Mouse (Mus musculus): ENCODE measurements around the gene Cmss1. TPM values are rescaled to one million over a fixed set of nuclear protein-coding genes. Genes with fewer than 3 reads are reported as not detected.

Cmss1 gene
- polyA plus RNA-seq (2012; rRNA removed) = 1.7 and 2.6 TPM in 2 replicates

GRCm38 (mm10) chr16:57606444-57607227 is at the start of gene Cmss1:
Cmss1 (minus strand) TSS chr16:57606864.
- H3K27me3 ChIP-seq (ENCODE audit: control insufficient read depth, insufficient read depth, low read length) = no peaks in the 10 kb centered on the region
- H3K4me1 ChIP-seq (ENCODE audit: control insufficient read depth, insufficient read depth, insufficient read length, low read length) = peaks cover 5% of the 10 kb centered on the region; the same call in 1 of the 2 replicates
- TF ChIP-seq POLR2A (IDR thresholded peaks at IDR 0.05; ENCODE audit: low read depth, low read length) (0 out of 2 replicates have a peak, but pooled peaks have one; percentile 30), CTCF (IDR thresholded peaks at IDR 0.05; ENCODE audit: extremely low read depth, insufficient read length, insufficient replicate concordance, low read depth, low read length) (no peak)
- peak within 1 kb of the TSS; percentile 76 for H3K4me3 ChIP-seq (ENCODE audit: low read depth, low read length)
- WGBS = under 1% methylated on average over 64 of the region's 64 CpGs
- no peaks in the 10 kb centered on the region for H3K36me3 ChIP-seq (ENCODE audit: control insufficient read depth, insufficient read depth, low read length)
- H3K27ac ChIP-seq (ENCODE audit: insufficient read depth, low read depth, low read length) = no peak within 1 kb of the TSS

GRCm38 (mm10) chr16:57649888-57650287 is 43.2 kb upstream of the Cmss1 start:
- no peaks in the 10 kb centered on the region for H3K4me1 ChIP-seq (ENCODE audit: control insufficient read depth, insufficient read depth, insufficient read length, low read length)
- H3K4me3 ChIP-seq (ENCODE audit: low read depth, low read length) = no peak overlapping the region
- TF ChIP-seq CTCF (IDR thresholded peaks at IDR 0.05; ENCODE audit: extremely low read depth, insufficient read length, insufficient replicate concordance, low read depth, low read length) (no peak), POLR2A (IDR thresholded peaks at IDR 0.05; ENCODE audit: low read depth, low read length) (no peak)
- H3K36me3 ChIP-seq (ENCODE audit: control insufficient read depth, insufficient read depth, low read length) = no peaks in the 10 kb centered on the region
- H3K27ac ChIP-seq (ENCODE audit: insufficient read depth, low read depth, low read length) = no peak overlapping the region
- 16% methylated on average over 2 of the region's 2 CpGs for WGBS
- H3K27me3 ChIP-seq (ENCODE audit: control insufficient read depth, insufficient read depth, low read length) = no peaks in the 10 kb centered on the region

- TF ChIP-seq CTCF (IDR thresholded peaks at IDR 0.05; ENCODE audit: extremely low read depth, insufficient read length, insufficient replicate concordance, low read depth, low read length) (no peak), POLR2A (IDR thresholded peaks at IDR 0.05; ENCODE audit: low read depth, low read length) (no peak)
These were observed 34.8 kb upstream of the Cmss1 start for GRCm38 (mm10) chr16:57641346-57641885.

GRCm38 (mm10) chr16:57634766-57635165 is 28.1 kb upstream of the Cmss1 start:
- Histone ChIP-seq H3K4me1 (ENCODE audit: control insufficient read depth, insufficient read depth, insufficient read length, low read length) (peaks cover 2% of the 10 kb centered on the region; the same call in 1 of the 2 replicates), H3K36me3 (ENCODE audit: control insufficient read depth, insufficient read depth, low read length) (no peaks in the 10 kb centered on the region), H3K27me3 (ENCODE audit: control insufficient read depth, insufficient read depth, low read length) (no peaks in the 10 kb centered on the region), H3K4me3 (ENCODE audit: low read depth, low read length) (no peak overlapping the region), H3K27ac (ENCODE audit: insufficient read depth, low read depth, low read length) (no peak overlapping the region)
- 34% methylated on average over 5 of the region's 5 CpGs for WGBS
- TF ChIP-seq CTCF (IDR thresholded peaks at IDR 0.05; ENCODE audit: extremely low read depth, insufficient read length, insufficient replicate concordance, low read depth, low read length) (no peak), POLR2A (IDR thresholded peaks at IDR 0.05; ENCODE audit: low read depth, low read length) (no peak)

More at GRCm38 (mm10) chr16:57641346-57641885, 34.8 kb upstream of the Cmss1 start:
- H3K4me1 ChIP-seq (ENCODE audit: control insufficient read depth, insufficient read depth, insufficient read length, low read length) = peaks cover 2% of the 10 kb centered on the region; the same call in 1 of the 2 replicates
- H3K4me3 ChIP-seq (ENCODE audit: low read depth, low read length) = no peak overlapping the region
- WGBS = 83% methylated on average over 10 of the region's 10 CpGs
- no peaks in the 10 kb centered on the region for H3K27me3 ChIP-seq (ENCODE audit: control insufficient read depth, insufficient read depth, low read length)
- no peaks in the 10 kb centered on the region for H3K36me3 ChIP-seq (ENCODE audit: control insufficient read depth, insufficient read depth, low read length)
- H3K27ac ChIP-seq (ENCODE audit: insufficient read depth, low read depth, low read length) = no peak overlapping the region

GRCm38 (mm10) chr16:57634191-57634590 is 27.5 kb upstream of the Cmss1 start:
- no peak overlapping the region for H3K27ac ChIP-seq (ENCODE audit: insufficient read depth, low read depth, low read length)
- H3K4me1 ChIP-seq (ENCODE audit: control insufficient read depth, insufficient read depth, insufficient read length, low read length) = peaks cover 2% of the 10 kb centered on the region; the same call in 1 of the 2 replicates
- 6% methylated on average over 6 of the region's 6 CpGs for WGBS
- H3K27me3 ChIP-seq (ENCODE audit: control insufficient read depth, insufficient read depth, low read length) = no peaks in the 10 kb centered on the region
- no peak overlapping the region for H3K4me3 ChIP-seq (ENCODE audit: low read depth, low read length)
- TF ChIP-seq CTCF (IDR thresholded peaks at IDR 0.05; ENCODE audit: extremely low read depth, insufficient read length, insufficient replicate concordance, low read depth, low read length) = peak; percentile 81; the same call in 1 of the 2 replicates
- no peak for TF ChIP-seq POLR2A (IDR thresholded peaks at IDR 0.05; ENCODE audit: low read depth, low read length)
- no peaks in the 10 kb centered on the region for H3K36me3 ChIP-seq (ENCODE audit: control insufficient read depth, insufficient read depth, low read length)

GRCm38 (mm10) chr16:57611768-57612167 is 5.1 kb upstream of the Cmss1 start:
- TF ChIP-seq POLR2A (IDR thresholded peaks at IDR 0.05; ENCODE audit: low read depth, low read length) = no peak
- peak; percentile 44; the same call in 1 of the 2 replicates for TF ChIP-seq CTCF (IDR thresholded peaks at IDR 0.05; ENCODE audit: extremely low read depth, insufficient read length, insufficient replicate concordance, low read depth, low read length)
- 0% methylated on average over 1 of the region's 1 CpGs for WGBS
- Histone ChIP-seq H3K36me3 (ENCODE audit: control insufficient read depth, insufficient read depth, low read length) (no peaks in the 10 kb centered on the region), H3K27ac (ENCODE audit: insufficient read depth, low read depth, low read length) (no peak overlapping the region), H3K4me1 (ENCODE audit: control insufficient read depth, insufficient read depth, insufficient read length, low read length) (peaks cover 3% of the 10 kb centered on the region; the same call in 1 of the 2 replicates), H3K27me3 (ENCODE audit: control insufficient read depth, insufficient read depth, low read length) (no peaks in the 10 kb centered on the region; the same call in 1 of the 2 replicates), H3K4me3 (ENCODE audit: low read depth, low read length) (no peak overlapping the region)

- Histone ChIP-seq H3K27me3 (ENCODE audit: control insufficient read depth, insufficient read depth, low read length) (no peaks in the 10 kb centered on the region), H3K27ac (ENCODE audit: insufficient read depth, low read depth, low read length) (no peak overlapping the region), H3K4me3 (ENCODE audit: low read depth, low read length) (no peak overlapping the region), H3K4me1 (ENCODE audit: control insufficient read depth, insufficient read depth, insufficient read length, low read length) (no peaks in the 10 kb centered on the region), H3K36me3 (ENCODE audit: control insufficient read depth, insufficient read depth, low read length) (no peaks in the 10 kb centered on the region)
- no peak for TF ChIP-seq CTCF (IDR thresholded peaks at IDR 0.05; ENCODE audit: extremely low read depth, insufficient read length, insufficient replicate concordance, low read depth, low read length)
- TF ChIP-seq POLR2A (IDR thresholded peaks at IDR 0.05; ENCODE audit: low read depth, low read length) = no peak
These were observed 5.6 kb downstream of the Cmss1 start for GRCm38 (mm10) chr16:57601031-57601430.

Measured in small intestine, adult 2 months (tissue).